Comparison of ENCODE assay signal across 8 mouse cellular contexts in genomic region chr6:88140264-88140663, GRCm38 (mm10). TPM values are rescaled to one million over a fixed set of nuclear protein-coding genes. Genes with fewer than 3 reads are reported as not detected.
DNase-seq lines count a peak whose midpoint lies in the region; ATAC-seq lines count a peak whose summit lies in the region.

No protein-coding gene starts in this region.

- ATAC-seq in heart, embryonic 11.5 days (replicated peaks; ENCODE audit: insufficient number of reproducible peaks, low FRiP score, low TSS enrichment): no peak

- H3K9me3 ChIP-seq in heart, embryonic 11.5 days (replicated peaks; ENCODE audit: control insufficient read depth, low read length): no peaks in the 10 kb centered on the region

- no peak overlapping the region for H3K27ac ChIP-seq in heart, embryonic 11.5 days (ENCODE audit: low read depth, low read length)

- H3K27me3 ChIP-seq in heart, embryonic 11.5 days (ENCODE audit: control insufficient read depth, insufficient read depth, low read length): peaks cover 33% of the 10 kb centered on the region

- H3K4me3 ChIP-seq in heart, embryonic 11.5 days (ENCODE audit: low read depth, low read length): no peak overlapping the region

- H3K4me1 ChIP-seq in heart, embryonic 11.5 days (ENCODE audit: control insufficient read depth, insufficient read depth, low read length): peaks cover 3% of the 10 kb centered on the region; the same call in 1 of the 2 replicates

- no peak overlapping the region for H3K9ac ChIP-seq in heart, embryonic 11.5 days (ENCODE audit: low read depth, low read length)

- no peaks in the 10 kb centered on the region for H3K36me3 ChIP-seq in heart, embryonic 11.5 days (ENCODE audit: control insufficient read depth, insufficient read depth, low read length)

- 68% methylated on average over 8 of the region's 8 CpGs for WGBS in heart, embryonic 11.5 days (ENCODE audit: insufficient replicate concordance)

- peak; percentile 98 for DNase-seq in heart, adult 11 months
- DNase-seq in frontal cortex, postnatal 14 days (ENCODE audit: low spot score in 2 of 2): peak; percentile 64 to 65
- DNase-seq in layer of hippocampus, adult 8-10 months (ENCODE audit: low spot score in 2 of 2): peak; percentile 87 to 93
- DNase-seq in lung, postnatal 14 days: peak; percentile 75
- no peak for DNase-seq in embryo, embryonic 9.5 days (ENCODE audit: extremely low spot score)
- DNase-seq in kidney, adult 11 months: no peak
- no peak for DNase-seq in testis, postnatal 14 days (ENCODE audit: low spot score)

- H3K4me2 ChIP-seq in heart, embryonic 11.5 days: no peak overlapping the region

RNA-seq across cellular contexts. Expression of gene Gata2, which starts 53.4 kb away (rescaled TPM):
- 14.3 and 14.5 TPM in 2 replicates for polyA plus RNA-seq in heart, embryonic 11.5 days (2014; fragmentation: Nextera tagmentation; extraction: Ambion mirVana)
- 1 to 10 TPM; 5.4 to 6.3 (median 5.8) TPM for total RNA-seq in layer of hippocampus, adult 8-10 months (2022)

RNA-seq across cellular contexts. Expression of gene Rpn1, which starts 56.0 kb away (rescaled TPM):
- polyA plus RNA-seq in heart, embryonic 11.5 days (2014; fragmentation: Nextera tagmentation; extraction: Ambion mirVana): 234 and 256 TPM in 2 replicates
- 100 to 1,000 TPM; 164 to 216 (median 188) TPM for total RNA-seq in layer of hippocampus, adult 8-10 months (2022)

Comparison
In these comparisons a context has a peak if more than half of its experiments do, and no peak if none do; other contexts are left out.
1. DNase-seq: peak in heart, adult 11 months (single experiment), frontal cortex, postnatal 14 days (2 of 2), layer of hippocampus, adult 8-10 months (2 of 2) and lung, postnatal 14 days (single experiment); none in embryo, embryonic 9.5 days (single experiment), kidney, adult 11 months (single experiment) and testis, postnatal 14 days (single experiment).